Mouse (Mus musculus) CH12.LX (cell line): ENCODE data around the gene Shank3. TPM values are rescaled to one million over a fixed set of nuclear protein-coding genes. Genes with fewer than 3 reads are reported as not detected.

Source experiments
- DNase-seq: peaks from one replicate; pipeline ENCODE4 v3.0.0-alpha.2; 2013; ENCODE audit errors: extremely low read depth
- H3K27ac ChIP-seq: 2 replicates; pipeline ENCODE4 v1.5.1; 2012; ENCODE audit warnings: low read depth, mild to moderate bottlenecking, control low read depth, moderate library complexity; ENCODE audit not compliant: insufficient read depth
- H3K27me3 ChIP-seq: replicated peaks from 2 replicates; pipeline ENCODE3; 2012; ENCODE audit warnings: inconsistent platforms
- H3K36me3 ChIP-seq, 2 experiments: replicated peaks in 1 of 2; 2 replicates each; pipeline versions ENCODE3 to v1.6.1; 2012; ENCODE audit warnings: inconsistent platforms in 1 of 2, low read length in 1 of 2, mild to moderate bottlenecking in 1 of 2, mixed read lengths in 1 of 2, moderate library complexity in 1 of 2; ENCODE audit not compliant: control insufficient read depth in 1 of 2, insufficient read depth in 1 of 2
- H3K4me1 ChIP-seq, 2 experiments: 2 replicates each; pipeline ENCODE4 v1.6.1; 2012; ENCODE audit warnings: inconsistent platforms in 1 of 2, moderate library complexity in 1 of 2; ENCODE audit not compliant: insufficient read depth in 2 of 2, control insufficient read depth in 1 of 2
- H3K4me2 ChIP-seq: 2 replicates; pipeline ENCODE4 v1.6.1; 2012; ENCODE audit warnings: low read depth, mild to moderate bottlenecking, control low read depth; ENCODE audit not compliant: poor library complexity, insufficient read depth, severe bottlenecking
- H3K4me3 ChIP-seq, 3 experiments: fragments of 150-350 bp in 1 of 3; sonication (generic) in 1 of 3; replicated peaks in 1 of 3; 2 replicates each; pipeline versions ENCODE3 to v1.5.1; 2011 to 2012; ENCODE audit warnings: low read depth in 2 of 3, low read length in 2 of 3, mild to moderate bottlenecking in 2 of 3, moderate library complexity in 2 of 3, control low read depth in 1 of 3, improper control_type of control experiment in 1 of 3, inconsistent platforms in 1 of 3, mixed read lengths in 1 of 3; ENCODE audit not compliant: poor library complexity in 1 of 3
- H3K79me2 ChIP-seq: replicated peaks from 2 replicates; pipeline ENCODE4 v1.6.1; 2012; ENCODE audit warnings: mild to moderate bottlenecking, moderate library complexity; ENCODE audit not compliant: control insufficient read depth, poor library complexity, insufficient read depth, severe bottlenecking; ENCODE audit errors: extremely low read depth
- H3K9ac ChIP-seq: 2 replicates; pipeline ENCODE4 v1.6.1; 2012; ENCODE audit warnings: low read depth, mild to moderate bottlenecking, control low read depth, moderate library complexity; ENCODE audit not compliant: insufficient read depth
- H3K9me3 ChIP-seq: replicated peaks from 2 replicates; pipeline ENCODE3; 2012; ENCODE audit warnings: low read length, inconsistent platforms, mixed read lengths
- CHD1 ChIP-seq: IDR thresholded peaks from 2 replicates; pipeline ENCODE4 v1.6.1; 2012; ENCODE audit warnings: low read depth, low read length, improper control_type of control experiment, inconsistent platforms
- CHD2 ChIP-seq: IDR thresholded peaks from 2 replicates; pipeline ENCODE4 v1.6.1; 2011; ENCODE audit warnings: low read length, improper control_type of control experiment
- CTCF ChIP-seq, 2 experiments: IDR thresholded peaks in 1 of 2; conservative IDR thresholded peaks in 1 of 2; 2 replicates each; pipeline ENCODE4 v1.5.1; 2011 to 2012; ENCODE audit warnings: low read depth in 2 of 2, low read length in 2 of 2, improper control_type of control experiment in 1 of 2, inconsistent platforms in 1 of 2, mild to moderate bottlenecking in 1 of 2, moderate library complexity in 1 of 2
- ELF1 ChIP-seq: IDR thresholded peaks from 2 replicates; pipeline ENCODE4 v1.6.1; 2014; ENCODE audit warnings: low read depth, mild to moderate bottlenecking, inconsistent platforms, low read length, improper control_type of control experiment
- EP300 ChIP-seq: IDR thresholded peaks from 2 replicates; pipeline ENCODE4 v1.6.1; 2011; ENCODE audit warnings: low read length, improper control_type of control experiment
- GABPA ChIP-seq: IDR thresholded peaks from 2 replicates; pipeline ENCODE4 v1.6.1; 2012; ENCODE audit warnings: low read depth, low read length, improper control_type of control experiment, inconsistent platforms; ENCODE audit not compliant: insufficient replicate concordance
- MAX ChIP-seq: IDR thresholded peaks from 2 replicates; pipeline ENCODE4 v1.6.1; 2011; ENCODE audit warnings: low read length, improper control_type of control experiment
- MXI1 ChIP-seq: IDR thresholded peaks from 2 replicates; pipeline ENCODE4 v1.6.1; 2011; ENCODE audit warnings: mild to moderate bottlenecking, low read depth, low read length, improper control_type of control experiment
- NELFE ChIP-seq: IDR thresholded peaks from 2 replicates; pipeline ENCODE4 v1.6.1; 2011; ENCODE audit warnings: low read depth, low read length, improper control_type of control experiment
- NRF1 ChIP-seq: IDR thresholded peaks from 2 replicates; pipeline ENCODE4 v1.6.1; 2014; ENCODE audit warnings: low read depth, mild to moderate bottlenecking, inconsistent platforms, low read length, improper control_type of control experiment, moderate library complexity
- RAD21 ChIP-seq: IDR thresholded peaks from 2 replicates; pipeline ENCODE4 v1.6.1; 2011; ENCODE audit warnings: low read depth, mild to moderate bottlenecking, low read length, improper control_type of control experiment, moderate library complexity
- RCOR1 ChIP-seq: conservative IDR thresholded peaks from 2 replicates; pipeline ENCODE4 v1.6.1; 2012; ENCODE audit warnings: low read depth, mild to moderate bottlenecking, inconsistent platforms, low read length, improper control_type of control experiment
- SIN3A ChIP-seq: IDR thresholded peaks from 2 replicates; pipeline ENCODE4 v1.6.1; 2012; ENCODE audit warnings: low read length, improper control_type of control experiment, inconsistent platforms
- SMC3 ChIP-seq: IDR thresholded peaks from 2 replicates; pipeline ENCODE4 v1.6.1; 2011; ENCODE audit warnings: low read depth, low read length, improper control_type of control experiment
- ZC3H11A ChIP-seq: IDR thresholded peaks from 2 replicates; pipeline ENCODE4 v1.6.1; 2012; ENCODE audit warnings: low read depth, mild to moderate bottlenecking, inconsistent platforms, low read length, improper control_type of control experiment
- dilution Hi-C: fragments of 300-500 bp; cut with MboI; formaldehyde crosslinking; loops from 2 replicates; pipeline ENCODE4 v1.14.3; 2020; ENCODE audit warnings: low sequenced_read_pairs; ENCODE audit not compliant: extremely low pct_unique_long_range_greater_than_20kb, extremely low pct_ligation_motif_present
- in situ Hi-C: fragments of 300-500 bp; cut with MboI; formaldehyde crosslinking; loops from 3 replicates; pipeline ENCODE4 v1.14.3; 2019; ENCODE audit warnings: low sequenced_read_pairs, low pct_ligation_motif_present, low pct_unique_long_range_greater_than_20kb, mixed read lengths
- polyA plus RNA-seq: library from polyadenylated mRNA; unstranded; fragments of >175 nt; gene quantifications from 2 replicates; pipeline ENCODE4 v1.2.1, GENCODE M21; 2012; ENCODE audit warnings: low read depth; ENCODE audit not compliant: insufficient read length
- total RNA-seq, 2 experiments: library from RNA; depleted of rRNA; stranded (reverse); fragments of 300-350 nt in 1 of 2; fragments of >200 nt in 1 of 2; gene quantifications; 2 replicates each; pipeline ENCODE4 v1.2.3; 2012 to 2014

The Shank3 gene
- total and polyA plus RNA-seq, 3 experiments: not detected

GRCm38 (mm10) chr15:89476475-89476815 is 23.0 kb upstream of the Shank3 start:
- H3K27me3 ChIP-seq: no peaks in the 10 kb centered on the region
- no peak overlapping the region for H3K27ac ChIP-seq
- in situ Hi-C loops: loop anchor here (5.0 kb wide), 1 partner anchor 56 kb away; no protein-coding TSS in a partner anchor
- DNase-seq: peak; percentile 45
- no peaks in the 10 kb centered on the region for H3K9me3 ChIP-seq
- peak overlapping the region; percentile 33 for H3K9ac ChIP-seq
- TF ChIP-seq ELF1 (peak; percentile 42), GABPA (no peak), RCOR1 (no peak), MXI1 (no peak), MAX (no peak), NELFE (0 out of 2 replicates have a peak, but pooled peaks have one; percentile 3), SIN3A (0 out of 2 replicates have a peak, but pooled peaks have one; percentile 0)
- peaks cover 11 to 29% of the 10 kb centered on the region in 2 experiments for H3K4me1 ChIP-seq
- dilution Hi-C loops: no loop called here
- no peaks in the 10 kb centered on the region for H3K79me2 ChIP-seq
- peaks cover 2 to 36% of the 10 kb centered on the region in 2 experiments for H3K36me3 ChIP-seq
- peak overlapping the region; percentile 45 for H3K4me2 ChIP-seq
- H3K4me3 ChIP-seq: peak overlapping the region; percentile 63 to 95 (median 71)

- H3K4me1 ChIP-seq: peaks cover 11 to 29% of the 10 kb centered on the region in 2 experiments
- H3K27ac ChIP-seq: no peak within 1 kb of the TSS
- H3K4me3 ChIP-seq: peak within 1 kb of the TSS; percentile 63 to 95 (median 71)
- no peaks in the 10 kb centered on the region for H3K79me2 ChIP-seq
- in situ Hi-C loops: loop anchor here (5.0 kb wide), 1 partner anchor 55 kb away; no protein-coding TSS in a partner anchor
- TF ChIP-seq CHD1 (no peak), EP300 (no peak), NELFE (no peak), RCOR1 (no peak), CHD2 (no peak), RAD21 (no peak), NRF1 (no peak), GABPA (no peak), SMC3 (no peak), ZC3H11A (no peak), CTCF (conservative IDR thresholded peaks at IDR 0.05 in 1 of 2, IDR thresholded peaks at IDR 0.05 in 1 of 2; ENCODE audit: low read depth in 2 of 2, low read length in 2 of 2) (no peak)
- H3K9me3 ChIP-seq: no peaks in the 10 kb centered on the region
- dilution Hi-C loops: no loop called here
- H3K36me3 ChIP-seq: peaks cover 2 to 36% of the 10 kb centered on the region in 2 experiments
- H3K4me2 ChIP-seq: peak within 1 kb of the TSS; percentile 45
- no peak for DNase-seq
- peak within 1 kb of the TSS; percentile 33 for H3K9ac ChIP-seq
- H3K27me3 ChIP-seq: no peaks in the 10 kb centered on the region
Observed at GRCm38 (mm10) chr15:89477091-89477491, 22.3 kb upstream of the Shank3 start, which contains the start of gene Arsa. Arsa (minus strand) TSS chr15:89477425.
